Mouse (Mus musculus) adrenal gland, postnatal 25 days (tissue): ENCODE results near the gene Gm6020. TPM values are rescaled to one million over a fixed set of nuclear protein-coding genes. Genes with fewer than 3 reads are reported as not detected.
"Not testable (repeated sequence)": the region's sequence is repeated elsewhere in the genome, so short reads cannot be mapped to it uniquely, and the experiment has no call there.

Experiments
- DNase-seq: peaks from one replicate; pipeline ENCODE4 v3.0.0; 2021; ENCODE audit warnings: mixed read lengths
- long read RNA-seq: library from polyadenylated mRNA; stranded (forward); transcript quantifications from one replicate; pipeline ENCODE4 v2.0.0, GENCODE M21; 2021
- total RNA-seq: library from RNA; stranded (reverse); gene quantifications from 2 replicates; pipeline ENCODE4 v1.2.3, GENCODE M21; 2021

Gm6020 gene
- not detected in 2 replicates for total RNA-seq
- long read RNA-seq = 0 reads

GRCm38 (mm10) chr19:61183590-61183989 lies at the start of gene Gm6020:
Gm6020 (plus strand) TSS chr19:61183890.
- not testable (repeated sequence) for DNase-seq

- DNase-seq = no peak
Measured at GRCm38 (mm10) chr19:61138655-61139054, 45.0 kb upstream of the Gm6020 start.

GRCm38 (mm10) chr19:61140342-61141206 lies 43.1 kb upstream of the Gm6020 start, which contains the start of gene Zfp950:
Zfp950 (minus strand) TSS chr19:61140840.
- DNase-seq = peak; percentile 69

GRCm38 (mm10) chr19:61141299-61141698 lies 42.4 kb upstream of the Gm6020 start:
- no peak for DNase-seq

- peak; percentile 18 for DNase-seq
Measured at GRCm38 (mm10) chr19:61151372-61151700, 32.4 kb upstream of the Gm6020 start.

GRCm38 (mm10) chr19:61151701-61152420 lies 31.8 kb upstream of the Gm6020 start:
- peak; percentile 13 for DNase-seq

- DNase-seq = no peak
Measured at GRCm38 (mm10) chr19:61175756-61176324, 7.8 kb upstream of the Gm6020 start, which contains the start of gene Gm7102. Gm7102 (minus strand) TSS chr19:61176309.

- peak; percentile 86 for DNase-seq
Measured at GRCm38 (mm10) chr19:61199316-61199715, 15.6 kb downstream of the Gm6020 start.

GRCm38 (mm10) chr19:61199836-61200235 lies 16.1 kb downstream of the Gm6020 start:
- DNase-seq = no peak

- not testable (repeated sequence) for DNase-seq
Measured at GRCm38 (mm10) chr19:61207506-61207905, 23.8 kb downstream of the Gm6020 start.

- peak; percentile 2 for DNase-seq
Measured at GRCm38 (mm10) chr19:61223706-61224328, 40.1 kb downstream of the Gm6020 start.

- no peak for DNase-seq
Measured at GRCm38 (mm10) chr19:61224678-61225525, 41.2 kb downstream of the Gm6020 start.

- DNase-seq = peak; percentile 85
Measured at GRCm38 (mm10) chr19:61225526-61226400, 42.1 kb downstream of the Gm6020 start.

- DNase-seq = peak; percentile 77
Measured at GRCm38 (mm10) chr19:61226401-61226927, 42.8 kb downstream of the Gm6020 start.

GRCm38 (mm10) chr19:61226928-61227854 lies 43.5 kb downstream of the Gm6020 start:
- DNase-seq = peak; percentile 86

- no peak for DNase-seq
Measured at GRCm38 (mm10) chr19:61227941-61228701, 44.4 kb downstream of the Gm6020 start, which contains the start of gene Csf2ra. Csf2ra (minus strand) TSS chr19:61228429.
